Mouse (Mus musculus): ENCODE measurements around the gene Ifi35. TPM values are rescaled to one million over a fixed set of nuclear protein-coding genes. Genes with fewer than 3 reads are reported as not detected.
"Not testable (repeated sequence)": the region's sequence is repeated elsewhere in the genome, so short reads cannot be mapped to it uniquely, and the experiment has no call there.

Gene Ifi35
- polyA plus RNA-seq, 1 experiment = 1.6 TPM

- Histone ChIP-seq H3K36me3 (ENCODE audit: control insufficient read depth) (peaks cover 35% of the 10 kb centered on the region), H3K27me3 (ENCODE audit: control insufficient read depth) (no peaks in the 10 kb centered on the region), H3K4me1 (ENCODE audit: control insufficient read depth) (peaks cover 40% of the 10 kb centered on the region), H3K4me3 (replicated peaks) (peak overlapping the region; percentile 73), H3K9me3 (ENCODE audit: control insufficient read depth, low read length) (no peaks in the 10 kb centered on the region)
- no peak for TF ChIP-seq GATA1 (IDR thresholded peaks at IDR 0.05; ENCODE audit: low read length)
- TF ChIP-seq TAL1 (IDR thresholded peaks at IDR 0.05; ENCODE audit: low read length) = no peak
These were observed 5.4 kb upstream of the Ifi35 start for GRCm38 (mm10) chr11:101442760-101443159.

- Histone ChIP-seq H3K27me3 (ENCODE audit: control insufficient read depth) (no peaks in the 10 kb centered on the region), H3K36me3 (ENCODE audit: control insufficient read depth) (peaks cover 39% of the 10 kb centered on the region), H3K4me1 (ENCODE audit: control insufficient read depth) (peaks cover 65% of the 10 kb centered on the region), H3K9me3 (ENCODE audit: control insufficient read depth, low read length) (no peaks in the 10 kb centered on the region), H3K4me3 (replicated peaks) (no peak overlapping the region)
- TF ChIP-seq GATA1 (IDR thresholded peaks at IDR 0.05; ENCODE audit: low read length) (no peak), TAL1 (IDR thresholded peaks at IDR 0.05; ENCODE audit: low read length) (no peak)
These were observed 1.9 kb upstream of the Ifi35 start for GRCm38 (mm10) chr11:101446319-101446718.

- Histone ChIP-seq H3K36me3 (ENCODE audit: control insufficient read depth) (peaks cover 44% of the 10 kb centered on the region), H3K4me1 (ENCODE audit: control insufficient read depth) (peaks cover 69% of the 10 kb centered on the region)
- not testable (repeated sequence) for H3K9me3 ChIP-seq (ENCODE audit: control insufficient read depth, low read length); H3K27me3 ChIP-seq (ENCODE audit: control insufficient read depth); H3K4me3 ChIP-seq (replicated peaks)
These were observed 1.3 kb upstream of the Ifi35 start for GRCm38 (mm10) chr11:101446860-101447259.

- Histone ChIP-seq H3K36me3 (ENCODE audit: control insufficient read depth) (peaks cover 48% of the 10 kb centered on the region), H3K4me3 (replicated peaks) (peak overlapping the region; percentile 88), H3K27me3 (ENCODE audit: control insufficient read depth) (no peaks in the 10 kb centered on the region), H3K4me1 (ENCODE audit: control insufficient read depth) (peaks cover 73% of the 10 kb centered on the region), H3K9me3 (ENCODE audit: control insufficient read depth, low read length) (no peaks in the 10 kb centered on the region)
- TF ChIP-seq TAL1 (IDR thresholded peaks at IDR 0.05; ENCODE audit: low read length) = no peak
These were observed 421 bp upstream of the Ifi35 start for GRCm38 (mm10) chr11:101447786-101448185.

- Histone ChIP-seq H3K36me3 (ENCODE audit: control insufficient read depth) (peaks cover 43% of the 10 kb centered on the region), H3K4me3 (replicated peaks) (peak overlapping the region; percentile 88), H3K4me1 (ENCODE audit: control insufficient read depth) (peaks cover 62% of the 10 kb centered on the region), H3K9me3 (ENCODE audit: control insufficient read depth, low read length) (no peaks in the 10 kb centered on the region), H3K27me3 (ENCODE audit: control insufficient read depth) (no peaks in the 10 kb centered on the region)
- no peak for TF ChIP-seq GATA1 (IDR thresholded peaks at IDR 0.05; ENCODE audit: low read length)
- TF ChIP-seq TAL1 (IDR thresholded peaks at IDR 0.05; ENCODE audit: low read length) = no peak
These were observed 692 bp downstream of the Ifi35 start for GRCm38 (mm10) chr11:101448899-101449298.

- Histone ChIP-seq H3K4me3 (replicated peaks) (peak overlapping the region; percentile 88), H3K36me3 (ENCODE audit: control insufficient read depth) (peaks cover 36% of the 10 kb centered on the region), H3K4me1 (ENCODE audit: control insufficient read depth) (peaks cover 55% of the 10 kb centered on the region)
- not testable (repeated sequence) for H3K27me3 ChIP-seq (ENCODE audit: control insufficient read depth); H3K9me3 ChIP-seq (ENCODE audit: control insufficient read depth, low read length)
These were observed 1.4 kb downstream of the Ifi35 start for GRCm38 (mm10) chr11:101449596-101449995.

- H3K9me3 ChIP-seq (ENCODE audit: control insufficient read depth, low read length) = no peaks in the 10 kb centered on the region
- H3K36me3 ChIP-seq (ENCODE audit: control insufficient read depth) = peaks cover 30% of the 10 kb centered on the region
- H3K4me3 ChIP-seq (replicated peaks) = no peak overlapping the region
- H3K4me1 ChIP-seq (ENCODE audit: control insufficient read depth) = peaks cover 50% of the 10 kb centered on the region
- H3K27me3 ChIP-seq (ENCODE audit: control insufficient read depth) = no peaks in the 10 kb centered on the region
- TF ChIP-seq GATA1 (IDR thresholded peaks at IDR 0.05; ENCODE audit: low read length) (no peak), TAL1 (IDR thresholded peaks at IDR 0.05; ENCODE audit: low read length) (no peak)
These were observed 2.2 kb downstream of the Ifi35 start for GRCm38 (mm10) chr11:101450394-101450793.

- no peaks in the 10 kb centered on the region for H3K27me3 ChIP-seq (ENCODE audit: control insufficient read depth)
- H3K36me3 ChIP-seq (ENCODE audit: control insufficient read depth) = peaks cover 25% of the 10 kb centered on the region
- H3K4me3 ChIP-seq (replicated peaks) = no peak overlapping the region
- TF ChIP-seq GATA1 (IDR thresholded peaks at IDR 0.05; ENCODE audit: low read length) (no peak), TAL1 (IDR thresholded peaks at IDR 0.05; ENCODE audit: low read length) (no peak)
- H3K4me1 ChIP-seq (ENCODE audit: control insufficient read depth) = peaks cover 47% of the 10 kb centered on the region
- no peaks in the 10 kb centered on the region for H3K9me3 ChIP-seq (ENCODE audit: control insufficient read depth, low read length)
These were observed 3.3 kb downstream of the Ifi35 start for GRCm38 (mm10) chr11:101451536-101451935.

- no peaks in the 10 kb centered on the region for H3K27me3 ChIP-seq (ENCODE audit: control insufficient read depth)
- TF ChIP-seq TAL1 (IDR thresholded peaks at IDR 0.05; ENCODE audit: low read length) (no peak), GATA1 (IDR thresholded peaks at IDR 0.05; ENCODE audit: low read length) (no peak)
- H3K4me1 ChIP-seq (ENCODE audit: control insufficient read depth) = peaks cover 47% of the 10 kb centered on the region
- no peaks in the 10 kb centered on the region for H3K9me3 ChIP-seq (ENCODE audit: control insufficient read depth, low read length)
- peaks cover 32% of the 10 kb centered on the region for H3K36me3 ChIP-seq (ENCODE audit: control insufficient read depth)
- no peak overlapping the region for H3K4me3 ChIP-seq (replicated peaks)
These were observed 4.0 kb downstream of the Ifi35 start for GRCm38 (mm10) chr11:101452093-101452774.

- TF ChIP-seq GATA1 (IDR thresholded peaks at IDR 0.05; ENCODE audit: low read length) (no peak), TAL1 (IDR thresholded peaks at IDR 0.05; ENCODE audit: low read length) (no peak)
- peaks cover 56% of the 10 kb centered on the region for H3K36me3 ChIP-seq (ENCODE audit: control insufficient read depth)
These were observed 6.5 kb downstream of the Ifi35 start for GRCm38 (mm10) chr11:101454702-101455101.

More at GRCm38 (mm10) chr11:101454702-101455101, 6.5 kb downstream of the Ifi35 start:
- no peaks in the 10 kb centered on the region for H3K9me3 ChIP-seq (ENCODE audit: control insufficient read depth, low read length)
- no peak overlapping the region for H3K4me3 ChIP-seq (replicated peaks)
- peaks cover 25% of the 10 kb centered on the region for H3K4me1 ChIP-seq (ENCODE audit: control insufficient read depth)
- H3K27me3 ChIP-seq (ENCODE audit: control insufficient read depth) = no peaks in the 10 kb centered on the region
